Mouse (Mus musculus) CH12.LX (cell line): ENCODE results near the gene Slc13a2. TPM values are rescaled to one million over a fixed set of nuclear protein-coding genes. Genes with fewer than 3 reads are reported as not detected.

Experiments
- DNase-seq: peaks from one replicate; pipeline ENCODE4 v3.0.0-alpha.2; 2013; ENCODE audit errors: extremely low read depth
- H3K27ac ChIP-seq: 2 replicates; pipeline ENCODE4 v1.5.1; 2012; ENCODE audit warnings: low read depth, mild to moderate bottlenecking, control low read depth, moderate library complexity; ENCODE audit not compliant: insufficient read depth
- H3K27me3 ChIP-seq: replicated peaks from 2 replicates; pipeline ENCODE3; 2012; ENCODE audit warnings: inconsistent platforms
- H3K36me3 ChIP-seq, 2 experiments: replicated peaks in 1 of 2; 2 replicates each; pipeline versions ENCODE3 to v1.6.1; 2012; ENCODE audit warnings: inconsistent platforms in 1 of 2, low read length in 1 of 2, mild to moderate bottlenecking in 1 of 2, mixed read lengths in 1 of 2, moderate library complexity in 1 of 2; ENCODE audit not compliant: control insufficient read depth in 1 of 2, insufficient read depth in 1 of 2
- H3K4me1 ChIP-seq, 2 experiments: 2 replicates each; pipeline ENCODE4 v1.6.1; 2012; ENCODE audit warnings: inconsistent platforms in 1 of 2, moderate library complexity in 1 of 2; ENCODE audit not compliant: insufficient read depth in 2 of 2, control insufficient read depth in 1 of 2
- H3K4me2 ChIP-seq: 2 replicates; pipeline ENCODE4 v1.6.1; 2012; ENCODE audit warnings: low read depth, mild to moderate bottlenecking, control low read depth; ENCODE audit not compliant: poor library complexity, insufficient read depth, severe bottlenecking
- H3K4me3 ChIP-seq, 3 experiments: fragments of 150-350 bp in 1 of 3; sonication (generic) in 1 of 3; replicated peaks in 1 of 3; 2 replicates each; pipeline versions ENCODE3 to v1.5.1; 2011 to 2012; ENCODE audit warnings: low read depth in 2 of 3, low read length in 2 of 3, mild to moderate bottlenecking in 2 of 3, moderate library complexity in 2 of 3, control low read depth in 1 of 3, improper control_type of control experiment in 1 of 3, inconsistent platforms in 1 of 3, mixed read lengths in 1 of 3; ENCODE audit not compliant: poor library complexity in 1 of 3
- H3K79me2 ChIP-seq: replicated peaks from 2 replicates; pipeline ENCODE4 v1.6.1; 2012; ENCODE audit warnings: mild to moderate bottlenecking, moderate library complexity; ENCODE audit not compliant: control insufficient read depth, poor library complexity, insufficient read depth, severe bottlenecking; ENCODE audit errors: extremely low read depth
- H3K9ac ChIP-seq: 2 replicates; pipeline ENCODE4 v1.6.1; 2012; ENCODE audit warnings: low read depth, mild to moderate bottlenecking, control low read depth, moderate library complexity; ENCODE audit not compliant: insufficient read depth
- H3K9me3 ChIP-seq: replicated peaks from 2 replicates; pipeline ENCODE3; 2012; ENCODE audit warnings: low read length, inconsistent platforms, mixed read lengths
- BHLHE40 ChIP-seq: IDR thresholded peaks from 2 replicates; pipeline ENCODE4 v1.6.1; 2011; ENCODE audit warnings: mild to moderate bottlenecking, low read depth, low read length, improper control_type of control experiment
- CHD1 ChIP-seq: IDR thresholded peaks from 2 replicates; pipeline ENCODE4 v1.6.1; 2012; ENCODE audit warnings: low read depth, low read length, improper control_type of control experiment, inconsistent platforms
- CHD2 ChIP-seq: IDR thresholded peaks from 2 replicates; pipeline ENCODE4 v1.6.1; 2011; ENCODE audit warnings: low read length, improper control_type of control experiment
- CTCF ChIP-seq, 2 experiments: IDR thresholded peaks in 1 of 2; conservative IDR thresholded peaks in 1 of 2; 2 replicates each; pipeline ENCODE4 v1.5.1; 2011 to 2012; ENCODE audit warnings: low read depth in 2 of 2, low read length in 2 of 2, improper control_type of control experiment in 1 of 2, inconsistent platforms in 1 of 2, mild to moderate bottlenecking in 1 of 2, moderate library complexity in 1 of 2
- E2F4 ChIP-seq: IDR thresholded peaks from 2 replicates; pipeline ENCODE4 v1.6.1; 2011; ENCODE audit warnings: low read depth, low read length, improper control_type of control experiment; ENCODE audit not compliant: insufficient replicate concordance
- ELF1 ChIP-seq: IDR thresholded peaks from 2 replicates; pipeline ENCODE4 v1.6.1; 2014; ENCODE audit warnings: low read depth, mild to moderate bottlenecking, inconsistent platforms, low read length, improper control_type of control experiment
- EP300 ChIP-seq: IDR thresholded peaks from 2 replicates; pipeline ENCODE4 v1.6.1; 2011; ENCODE audit warnings: low read length, improper control_type of control experiment
- ETS1 ChIP-seq: conservative IDR thresholded peaks from 2 replicates; pipeline ENCODE4 v1.6.1; 2012; ENCODE audit warnings: low read depth, mild to moderate bottlenecking, inconsistent platforms, low read length, improper control_type of control experiment, moderate library complexity
- GABPA ChIP-seq: IDR thresholded peaks from 2 replicates; pipeline ENCODE4 v1.6.1; 2012; ENCODE audit warnings: low read depth, low read length, improper control_type of control experiment, inconsistent platforms; ENCODE audit not compliant: insufficient replicate concordance
- HCFC1 ChIP-seq: IDR thresholded peaks from 2 replicates; pipeline ENCODE4 v1.6.1; 2012; ENCODE audit warnings: low read depth, mild to moderate bottlenecking, inconsistent platforms, low read length, improper control_type of control experiment
- IRF4 ChIP-seq: IDR thresholded peaks from 2 replicates; pipeline ENCODE4 v1.6.1; 2014; ENCODE audit warnings: low read depth, mild to moderate bottlenecking, inconsistent platforms, low read length, improper control_type of control experiment
- JUN ChIP-seq: IDR thresholded peaks from 2 replicates; pipeline ENCODE4 v1.6.1; 2011; ENCODE audit warnings: low read depth, mild to moderate bottlenecking, low read length, improper control_type of control experiment, moderate library complexity; ENCODE audit not compliant: insufficient read depth
- JUND ChIP-seq: conservative IDR thresholded peaks from 2 replicates; pipeline ENCODE4 v1.6.1; 2011; ENCODE audit warnings: low read depth, low read length, improper control_type of control experiment
- KAT2A ChIP-seq: IDR thresholded peaks from 2 replicates; pipeline ENCODE4 v1.6.1; 2012; ENCODE audit warnings: low read length, improper control_type of control experiment, inconsistent platforms; ENCODE audit not compliant: insufficient replicate concordance
- MAFK ChIP-seq: IDR thresholded peaks from 2 replicates; pipeline ENCODE4 v1.6.1; 2011; ENCODE audit warnings: low read length, improper control_type of control experiment; ENCODE audit not compliant: insufficient replicate concordance
- MAX ChIP-seq: IDR thresholded peaks from 2 replicates; pipeline ENCODE4 v1.6.1; 2011; ENCODE audit warnings: low read length, improper control_type of control experiment
- MAZ ChIP-seq: IDR thresholded peaks from 2 replicates; pipeline ENCODE4 v1.6.1; 2012; ENCODE audit warnings: low read depth, mild to moderate bottlenecking, inconsistent platforms, low read length, improper control_type of control experiment, moderate library complexity
- MEF2A ChIP-seq: IDR thresholded peaks from 2 replicates; pipeline ENCODE4 v1.6.1; 2014; ENCODE audit warnings: low read depth, mild to moderate bottlenecking, inconsistent platforms, low read length, improper control_type of control experiment, borderline replicate concordance
- MXI1 ChIP-seq: IDR thresholded peaks from 2 replicates; pipeline ENCODE4 v1.6.1; 2011; ENCODE audit warnings: mild to moderate bottlenecking, low read depth, low read length, improper control_type of control experiment
- MYC ChIP-seq: IDR thresholded peaks from 2 replicates; pipeline ENCODE4 v1.6.1; 2011; ENCODE audit warnings: low read depth, mild to moderate bottlenecking, improper control_type of control experiment, low read length
- NELFE ChIP-seq: IDR thresholded peaks from 2 replicates; pipeline ENCODE4 v1.6.1; 2011; ENCODE audit warnings: low read depth, low read length, improper control_type of control experiment
- NRF1 ChIP-seq: IDR thresholded peaks from 2 replicates; pipeline ENCODE4 v1.6.1; 2014; ENCODE audit warnings: low read depth, mild to moderate bottlenecking, inconsistent platforms, low read length, improper control_type of control experiment, moderate library complexity
- PAX5 ChIP-seq: IDR thresholded peaks from 2 replicates; pipeline ENCODE4 v1.6.1; 2012; ENCODE audit warnings: low read length, inconsistent platforms, mixed read lengths
- POLR2A ChIP-seq: IDR thresholded peaks from 2 replicates; pipeline ENCODE4 v1.6.1; 2011; ENCODE audit warnings: low read depth, mild to moderate bottlenecking, improper control_type of control experiment, low read length
- POLR2AphosphoS2 ChIP-seq: IDR thresholded peaks from 2 replicates; pipeline ENCODE4 v1.6.1; 2011; ENCODE audit warnings: low read depth, low read length, improper control_type of control experiment
- RAD21 ChIP-seq: IDR thresholded peaks from 2 replicates; pipeline ENCODE4 v1.6.1; 2011; ENCODE audit warnings: low read depth, mild to moderate bottlenecking, low read length, improper control_type of control experiment, moderate library complexity
- RCOR1 ChIP-seq: conservative IDR thresholded peaks from 2 replicates; pipeline ENCODE4 v1.6.1; 2012; ENCODE audit warnings: low read depth, mild to moderate bottlenecking, inconsistent platforms, low read length, improper control_type of control experiment
- SIN3A ChIP-seq: IDR thresholded peaks from 2 replicates; pipeline ENCODE4 v1.6.1; 2012; ENCODE audit warnings: low read length, improper control_type of control experiment, inconsistent platforms
- SMC3 ChIP-seq: IDR thresholded peaks from 2 replicates; pipeline ENCODE4 v1.6.1; 2011; ENCODE audit warnings: low read depth, low read length, improper control_type of control experiment
- TBP ChIP-seq: conservative IDR thresholded peaks from 2 replicates; pipeline ENCODE4 v1.6.1; 2011; ENCODE audit warnings: low read depth, low read length, improper control_type of control experiment
- TCF12 ChIP-seq: IDR thresholded peaks from 2 replicates; pipeline ENCODE4 v1.6.1; 2014; ENCODE audit warnings: low read depth, mild to moderate bottlenecking, inconsistent platforms, low read length, improper control_type of control experiment
- UBTF ChIP-seq: IDR thresholded peaks from 2 replicates; pipeline ENCODE4 v1.6.1; 2012; ENCODE audit warnings: low read depth, mild to moderate bottlenecking, inconsistent platforms, low read length, improper control_type of control experiment, moderate library complexity
- USF1 ChIP-seq: IDR thresholded peaks from 2 replicates; pipeline ENCODE4 v1.6.1; 2014; ENCODE audit warnings: low read depth, mild to moderate bottlenecking, inconsistent platforms, low read length, improper control_type of control experiment
- USF2 ChIP-seq: conservative IDR thresholded peaks from 2 replicates; pipeline ENCODE4 v1.6.1; 2011; ENCODE audit warnings: low read depth, low read length, improper control_type of control experiment
- ZC3H11A ChIP-seq: IDR thresholded peaks from 2 replicates; pipeline ENCODE4 v1.6.1; 2012; ENCODE audit warnings: low read depth, mild to moderate bottlenecking, inconsistent platforms, low read length, improper control_type of control experiment
- ZKSCAN1 ChIP-seq: IDR thresholded peaks from 2 replicates; pipeline ENCODE4 v1.6.1; 2012; ENCODE audit warnings: low read depth, inconsistent platforms, low read length, improper control_type of control experiment, borderline replicate concordance
- ZMIZ1 ChIP-seq: IDR thresholded peaks from 2 replicates; pipeline ENCODE4 v1.6.1; 2012; ENCODE audit warnings: low read depth, mild to moderate bottlenecking, inconsistent platforms, low read length, improper control_type of control experiment
- ZNF384 ChIP-seq: IDR thresholded peaks from 2 replicates; pipeline ENCODE4 v1.6.1; 2012; ENCODE audit warnings: low read depth, low read length, improper control_type of control experiment, inconsistent platforms
- dilution Hi-C: fragments of 300-500 bp; cut with MboI; formaldehyde crosslinking; loops from 2 replicates; pipeline ENCODE4 v1.14.3; 2020; ENCODE audit warnings: low sequenced_read_pairs; ENCODE audit not compliant: extremely low pct_unique_long_range_greater_than_20kb, extremely low pct_ligation_motif_present
- in situ Hi-C: fragments of 300-500 bp; cut with MboI; formaldehyde crosslinking; loops from 3 replicates; pipeline ENCODE4 v1.14.3; 2019; ENCODE audit warnings: low sequenced_read_pairs, low pct_ligation_motif_present, low pct_unique_long_range_greater_than_20kb, mixed read lengths
- polyA plus RNA-seq: library from polyadenylated mRNA; unstranded; fragments of >175 nt; gene quantifications from 2 replicates; pipeline ENCODE4 v1.2.1, GENCODE M21; 2012; ENCODE audit warnings: low read depth; ENCODE audit not compliant: insufficient read length
- total RNA-seq, 2 experiments: library from RNA; depleted of rRNA; stranded (reverse); fragments of 300-350 nt in 1 of 2; fragments of >200 nt in 1 of 2; gene quantifications; 2 replicates each; pipeline ENCODE4 v1.2.3; 2012 to 2014

Gene Slc13a2
- total and polyA plus RNA-seq, 3 experiments = not detected

DNA sequence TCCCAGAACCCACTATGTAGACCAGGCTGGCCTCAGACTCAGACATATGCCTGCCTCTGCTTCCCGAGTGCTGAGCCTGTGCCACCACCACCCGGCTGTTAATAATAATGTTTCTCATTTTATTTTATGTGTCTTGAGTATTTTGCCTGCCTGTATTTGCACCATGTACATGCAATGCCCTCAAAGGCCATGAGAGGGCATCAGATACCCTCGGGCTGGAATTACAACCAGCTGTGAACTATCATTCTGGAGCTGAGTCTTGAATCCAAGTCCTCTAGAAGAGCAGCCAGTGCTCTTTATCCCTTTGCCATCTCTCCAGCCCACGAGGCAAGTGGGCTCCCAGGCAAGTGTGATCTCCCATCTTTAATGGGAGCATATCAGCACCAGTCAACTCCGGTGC lies 33.3 kb upstream of the Slc13a2 start:
- no peaks in the 10 kb centered on the region for H3K79me2 ChIP-seq
- H3K4me2 ChIP-seq = peak overlapping the region; percentile 27; the same call in 1 of the 2 replicates
- H3K4me3 ChIP-seq = peak overlapping the region in 1 of 3 experiments; percentile 54
- peak; percentile 79 for DNase-seq
- no peak overlapping the region for H3K27ac ChIP-seq
- H3K36me3 ChIP-seq = no peaks in the 10 kb centered on the region
- no peak overlapping the region for H3K9ac ChIP-seq
- dilution Hi-C loops = no loop called here
- H3K4me1 ChIP-seq = peaks cover 2 to 12% of the 10 kb centered on the region in 2 experiments; a peak in 3 of 4 replicates
- TF ChIP-seq JUN (no peak), BHLHE40 (no peak), PAX5 (no peak), MEF2A (no peak), USF2 (no peak), GABPA (no peak), RAD21 (peak; percentile 83), ETS1 (no peak), SMC3 (peak; percentile 72), KAT2A (no peak), ELF1 (no peak), EP300 (no peak), POLR2AphosphoS2 (no peak), ZMIZ1 (no peak), POLR2A (no peak), CHD1 (no peak), ZKSCAN1 (no peak), SIN3A (no peak), USF1 (no peak), TCF12 (no peak), MAZ (0 out of 2 replicates have a peak, but pooled peaks have one; percentile 23), MXI1 (no peak), NELFE (0 out of 2 replicates have a peak, but pooled peaks have one; percentile 36), UBTF (no peak), NRF1 (0 out of 2 replicates have a peak, but pooled peaks have one; percentile 19), E2F4 (no peak), RCOR1 (no peak), ZNF384 (no peak), CHD2 (no peak), CTCF (conservative IDR thresholded peaks at IDR 0.05 in 1 of 2, IDR thresholded peaks at IDR 0.05 in 1 of 2; ENCODE audit: low read depth in 2 of 2, low read length in 2 of 2) (peak; percentile 89 to 92), TBP (no peak), MAFK (no peak), MYC (peak; percentile 36; the same call in 1 of the 2 replicates), HCFC1 (no peak), IRF4 (no peak), JUND (no peak), MAX (no peak), ZC3H11A (no peak)
- H3K9me3 ChIP-seq = no peaks in the 10 kb centered on the region
- in situ Hi-C loops = no loop called here
- peaks cover 20% of the 10 kb centered on the region for H3K27me3 ChIP-seq
